Mouse (Mus musculus) layer of hippocampus, adult 9-10 months (tissue): Measurements from ENCODE around the gene BC028528.
A peak's percentile ranks its signal among the peaks of the same experiment; 100 is the strongest.
"Not testable (repeated sequence)": the region's sequence is repeated elsewhere in the genome, so short reads cannot be mapped to it uniquely, and the experiment has no call there.

Experiments used
- DNase-seq: peaks from one replicate; pipeline ENCODE4 v3.0.0; 2022; ENCODE audit warnings: low spot score

BC028528 gene

GRCm38 (mm10) chr3:95872048-95872447 is 19.8 kb downstream of the BC028528 start:
- DNase-seq, result no peak

- DNase-seq, result no peak
Measured at GRCm38 (mm10) chr3:95871392-95871867, 20.4 kb downstream of the BC028528 start, which contains the start of gene Mrps21. Gene Mrps21, minus strand, starts transcription at chr3:95871519.

GRCm38 (mm10) chr3:95870976-95871375 is 20.8 kb downstream of the BC028528 start:
- no peak for DNase-seq

- no peak for DNase-seq
Measured at GRCm38 (mm10) chr3:95867408-95867807, 24.4 kb downstream of the BC028528 start.

GRCm38 (mm10) chr3:95866071-95866470 is 25.7 kb downstream of the BC028528 start:
- DNase-seq, result no peak

- DNase-seq, result no peak
Measured at GRCm38 (mm10) chr3:95865571-95865970, 26.2 kb downstream of the BC028528 start.

- peak; percentile 69 for DNase-seq
Measured at GRCm38 (mm10) chr3:95865050-95865449, 26.8 kb downstream of the BC028528 start.

- DNase-seq, result no peak
Measured at GRCm38 (mm10) chr3:95863578-95863977, 28.2 kb downstream of the BC028528 start.

- peak; percentile 84 for DNase-seq
Measured at GRCm38 (mm10) chr3:95861796-95862195, 30.0 kb downstream of the BC028528 start.

GRCm38 (mm10) chr3:95861216-95861615 is 30.6 kb downstream of the BC028528 start:
- no peak for DNase-seq

- no peak for DNase-seq
Measured at GRCm38 (mm10) chr3:95860323-95860722, 31.5 kb downstream of the BC028528 start.

- not testable (repeated sequence) for DNase-seq
Measured at GRCm38 (mm10) chr3:95858278-95858677, 33.5 kb downstream of the BC028528 start.

GRCm38 (mm10) chr3:95857050-95857449 is 34.8 kb downstream of the BC028528 start:
- DNase-seq, result not testable (repeated sequence)

- DNase-seq, result no peak
Measured at GRCm38 (mm10) chr3:95856115-95856514, 35.7 kb downstream of the BC028528 start.

GRCm38 (mm10) chr3:95855502-95856089 is 36.2 kb downstream of the BC028528 start, which contains the start of gene Prpf3:
Gene Prpf3, minus strand, starts transcription at chr3:95855885.
- peak; percentile 83 for DNase-seq

- DNase-seq, result no peak
Measured at GRCm38 (mm10) chr3:95851317-95851716, 40.5 kb downstream of the BC028528 start.

- DNase-seq, result no peak
Measured at GRCm38 (mm10) chr3:95850611-95851010, 41.2 kb downstream of the BC028528 start.

- no peak for DNase-seq
Measured at GRCm38 (mm10) chr3:95842503-95843214, 49.1 kb downstream of the BC028528 start.

GRCm38 (mm10) chr3:95839250-95839649 is 52.6 kb downstream of the BC028528 start:
- DNase-seq, result no peak
